Mouse (Mus musculus) kidney, postnatal 0 days (tissue): ENCODE data around the gene Cfap46. TPM values are rescaled to one million over a fixed set of nuclear protein-coding genes. Genes with fewer than 3 reads are reported as not detected.
"Not testable (repeated sequence)": the region's sequence is repeated elsewhere in the genome, so short reads cannot be mapped to it uniquely, and the experiment has no call there.

ENCODE experiments used
- ATAC-seq: fragments of 200-750 bp; cut with Nextera tagmentation; replicated peaks from 2 replicates; pipeline ENCODE4 v1.8.0; 2017; ENCODE audit warnings: low read depth, moderate number of reproducible peaks, moderate TSS enrichment, moderate library complexity; ENCODE audit not compliant: low FRiP score
- DNase-seq: peaks from one replicate; pipeline ENCODE4 v3.0.0-alpha.2; 2016; ENCODE audit warnings: low spot score
- H3K27ac ChIP-seq: fragments of 300-500 bp; sonication (generic); 2 replicates; pipeline ENCODE4 v1.5.1; 2014; ENCODE audit warnings: mild to moderate bottlenecking
- H3K27me3 ChIP-seq: fragments of 300-500 bp; sonication (generic); 2 replicates; pipeline ENCODE4 v1.6.1; 2014; ENCODE audit warnings: low read length, mixed read lengths; ENCODE audit not compliant: insufficient read depth
- H3K36me3 ChIP-seq: fragments of 300-500 bp; sonication (generic); 2 replicates; pipeline ENCODE4 v1.6.1; 2014; ENCODE audit warnings: low read length, mixed read lengths; ENCODE audit not compliant: insufficient read depth
- H3K4me1 ChIP-seq: fragments of 300-500 bp; sonication (generic); replicated peaks from 2 replicates; pipeline ENCODE4 v1.6.1; 2014; ENCODE audit warnings: antibody characterized with exemption, low read length, mixed read lengths; ENCODE audit not compliant: insufficient read depth
- H3K4me2 ChIP-seq: fragments of 300-500 bp; sonication (generic); 2 replicates; pipeline ENCODE4 v1.6.1; 2014; ENCODE audit warnings: mild to moderate bottlenecking, low read length, moderate library complexity, mixed read lengths
- H3K4me3 ChIP-seq: fragments of 300-500 bp; sonication (generic); replicated peaks from 2 replicates; pipeline ENCODE4 v1.5.1; 2014; ENCODE audit warnings: low read depth, low read length
- H3K9ac ChIP-seq: fragments of 300-500 bp; sonication (generic); 2 replicates; pipeline ENCODE4 v1.6.1; 2014; ENCODE audit warnings: low read depth, low read length
- H3K9me3 ChIP-seq: fragments of 300-500 bp; sonication (generic); replicated peaks from 2 replicates; pipeline ENCODE4 v1.6.1; 2016; ENCODE audit warnings: low read length, inconsistent platforms, mixed read lengths
- CTCF ChIP-seq: IDR thresholded peaks from 2 replicates; pipeline ENCODE4 v1.5.1; 2016; ENCODE audit warnings: antibody characterized with exemption, low read depth, mild to moderate bottlenecking, moderate library complexity
- WGBS: fragments of 180-500 bp; shearing (Covaris S2); extraction: QIAGEN DNeasy Blood & Tissue Kit; methylation state at CpG from one replicate; pipeline ENCODE4 v1.1.7; 2014; 5-methylcytosine and 5-hydroxymethylcytosine counted together
- polyA plus RNA-seq: library from polyadenylated mRNA; unstranded; fragments of >200 nt; fragmentation: Nextera tagmentation; extraction: Ambion mirVana; gene quantifications from 2 replicates; pipeline ENCODE4 v1.2.1, GENCODE M21; 2015

Cfap46 gene
- polyA plus RNA-seq, 1 experiment from 2014 or later: not detected

- no peak for DNase-seq
- Histone ChIP-seq H3K4me2 (no peak overlapping the region), H3K4me1 (0 out of 2 replicates have a peak, but pooled peaks cover 6% of the 10 kb centered on the region), H3K4me3 (no peak overlapping the region), H3K27ac (no peak overlapping the region), H3K36me3 (no peaks in the 10 kb centered on the region), H3K9ac (no peak overlapping the region), H3K27me3 (no peaks in the 10 kb centered on the region), H3K9me3 (no peaks in the 10 kb centered on the region)
- ATAC-seq: no peak
- no peak for TF ChIP-seq CTCF
- WGBS: 74% methylated on average over 11 of the region's 11 CpGs
Observed at GRCm38 (mm10) chr7:139681921-139682598, 1.6 kb downstream of the Cfap46 start.

GRCm38 (mm10) chr7:139676433-139676832, 7.2 kb downstream of the Cfap46 start:
- H3K27ac ChIP-seq: no peak overlapping the region
- TF ChIP-seq CTCF: no peak
- H3K4me3 ChIP-seq: no peak overlapping the region
- no peaks in the 10 kb centered on the region for H3K27me3 ChIP-seq
- ATAC-seq: no peak
- no peak overlapping the region for H3K4me2 ChIP-seq
- H3K36me3 ChIP-seq: no peaks in the 10 kb centered on the region
- H3K9ac ChIP-seq: no peak overlapping the region
- no peak for DNase-seq
- no peaks in the 10 kb centered on the region for H3K4me1 ChIP-seq
- no peaks in the 10 kb centered on the region for H3K9me3 ChIP-seq
- 79% methylated on average over 3 of the region's 3 CpGs for WGBS

GRCm38 (mm10) chr7:139666871-139667270, 16.7 kb downstream of the Cfap46 start:
- no peaks in the 10 kb centered on the region for H3K27me3 ChIP-seq
- no peak overlapping the region for H3K4me2 ChIP-seq
- H3K36me3 ChIP-seq: no peaks in the 10 kb centered on the region
- H3K4me1 ChIP-seq: no peaks in the 10 kb centered on the region
- 78% methylated on average over 8 of the region's 8 CpGs for WGBS
- DNase-seq (no peak), ATAC-seq (no peak)
- no peak overlapping the region for H3K4me3 ChIP-seq
- no peak overlapping the region for H3K27ac ChIP-seq
- TF ChIP-seq CTCF: no peak
- H3K9me3 ChIP-seq: no peaks in the 10 kb centered on the region
- H3K9ac ChIP-seq: no peak overlapping the region

GRCm38 (mm10) chr7:139663318-139663717, 20.3 kb downstream of the Cfap46 start:
- no peak for TF ChIP-seq CTCF
- no peak for ATAC-seq
- H3K27me3 ChIP-seq: no peaks in the 10 kb centered on the region
- no peaks in the 10 kb centered on the region for H3K9me3 ChIP-seq
- no peaks in the 10 kb centered on the region for H3K4me1 ChIP-seq
- WGBS: 57% methylated on average over 3 of the region's 3 CpGs
- H3K9ac ChIP-seq: no peak overlapping the region
- no peak overlapping the region for H3K27ac ChIP-seq
- no peaks in the 10 kb centered on the region for H3K36me3 ChIP-seq
- no peak overlapping the region for H3K4me3 ChIP-seq
- H3K4me2 ChIP-seq: no peak overlapping the region
- DNase-seq: no peak

- H3K4me1 ChIP-seq, H3K4me2 ChIP-seq, H3K36me3 ChIP-seq, ATAC-seq, H3K4me3 ChIP-seq, H3K9ac ChIP-seq, H3K27me3 ChIP-seq, H3K27ac ChIP-seq, H3K9me3 ChIP-seq, DNase-seq: not testable (repeated sequence)
- 94% methylated on average over 20 of the region's 28 CpGs for WGBS
Observed at GRCm38 (mm10) chr7:139659901-139660300, 23.7 kb downstream of the Cfap46 start.

GRCm38 (mm10) chr7:139649698-139650097, 33.9 kb downstream of the Cfap46 start:
- Histone ChIP-seq H3K27ac (no peak overlapping the region), H3K9me3 (no peaks in the 10 kb centered on the region), H3K36me3 (no peaks in the 10 kb centered on the region), H3K4me2 (no peak overlapping the region), H3K9ac (no peak overlapping the region), H3K4me3 (no peak overlapping the region), H3K4me1 (no peaks in the 10 kb centered on the region), H3K27me3 (no peaks in the 10 kb centered on the region)
- ATAC-seq (no peak), DNase-seq (no peak)
- 73% methylated on average over 7 of the region's 7 CpGs for WGBS
- TF ChIP-seq CTCF: no peak
